Mouse (Mus musculus): ENCODE measurements at regions not wholly inside any gene's neighbourhood (a gene's known extent, or its start where the extent isn't known, plus 50 kb on each side); places are given as distances from the start of the nearest gene placed in this dataset.

- in situ Hi-C loops (cut with MboI, MseI) = loop anchor here (10.0 to 25.0 kb wide), 2 partner anchors 208 to 821 kb away; no protein-coding TSS in a partner anchor
Measured at GRCm38 (mm10) chr2:160583034-160583433, 62.7 kb upstream of the Top1 start.

GRCm38 (mm10) chr2:160583506-160583905, 62.2 kb upstream of the Top1 start:
- in situ Hi-C loops (cut with MboI, MseI) = loop anchor here (10.0 to 25.0 kb wide), 2 partner anchors 209 to 821 kb away; no protein-coding TSS in a partner anchor

GRCm38 (mm10) chr2:160584568-160584967, 61.1 kb upstream of the Top1 start:
- in situ Hi-C loops (cut with MboI, MseI) = loop anchor here (10.0 to 25.0 kb wide), 2 partner anchors 210 to 822 kb away; no protein-coding TSS in a partner anchor

DNA sequence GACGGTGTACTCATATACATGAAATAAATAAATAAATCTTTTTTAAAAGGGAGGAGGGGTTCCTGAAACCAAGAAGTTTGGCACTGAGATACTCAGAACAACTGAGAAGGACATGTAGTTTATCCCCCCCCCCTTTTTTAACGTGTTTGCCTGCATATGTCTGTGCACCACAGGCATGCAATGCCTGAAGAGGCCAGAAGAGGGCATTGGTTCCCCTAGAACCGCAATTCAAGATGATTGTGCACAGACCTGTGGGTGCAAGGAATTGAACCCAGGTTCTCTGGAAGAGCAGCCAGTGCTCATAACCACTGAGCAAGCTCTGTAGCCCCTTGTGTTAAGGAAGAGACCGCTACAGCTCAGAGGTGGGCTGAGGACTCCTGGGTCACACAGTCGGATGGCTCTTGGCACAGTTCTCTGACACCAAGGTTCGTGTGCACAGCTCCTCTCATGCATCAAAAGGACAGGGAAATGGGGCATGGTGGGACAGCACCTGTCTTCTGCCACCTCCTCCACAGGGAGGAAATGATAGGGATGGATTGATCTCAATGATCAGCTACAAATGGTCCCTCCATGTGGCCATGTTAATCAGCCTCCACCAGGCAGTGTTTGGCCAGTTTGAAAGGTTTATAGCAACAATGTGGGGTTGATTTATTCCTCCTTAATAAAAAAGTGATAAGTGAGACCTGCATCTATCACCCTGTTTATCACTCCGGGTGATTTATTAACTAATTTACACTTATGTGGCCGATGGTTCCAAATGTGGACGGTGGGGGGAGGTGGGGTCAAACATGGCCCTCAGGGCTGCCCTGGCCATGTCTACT, 58.5 kb upstream of the Top1 start:
- in situ Hi-C loops (cut with MboI, MseI) = loop anchor here (5.0 to 25.0 kb wide), 3 partner anchors 212 to 1535 kb away; no protein-coding TSS in a partner anchor

DNA sequence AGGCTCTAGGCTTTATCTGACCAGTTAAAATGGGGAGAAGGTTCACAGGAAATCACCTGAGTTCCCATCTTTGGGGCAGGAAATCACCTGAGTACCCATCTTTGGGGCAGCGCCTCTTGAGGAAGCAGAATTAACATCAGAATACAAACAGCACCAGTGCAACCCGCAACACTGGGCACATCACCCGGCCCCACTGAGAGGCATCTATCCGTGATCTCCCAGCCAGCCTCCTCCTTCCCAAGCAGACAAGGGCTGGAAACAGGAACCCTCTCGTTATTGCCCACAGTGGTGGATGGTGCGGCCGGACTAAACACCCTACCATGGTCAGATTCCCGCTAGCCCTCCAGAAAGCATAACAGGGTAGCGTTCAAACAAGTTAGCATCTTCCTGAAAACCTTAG, 57.3 kb upstream of the Top1 start:
- in situ Hi-C loops (cut with MboI, MseI) = loop anchor here (5.0 to 25.0 kb wide), 3 partner anchors 214 to 1536 kb away; no protein-coding TSS in a partner anchor

DNA sequence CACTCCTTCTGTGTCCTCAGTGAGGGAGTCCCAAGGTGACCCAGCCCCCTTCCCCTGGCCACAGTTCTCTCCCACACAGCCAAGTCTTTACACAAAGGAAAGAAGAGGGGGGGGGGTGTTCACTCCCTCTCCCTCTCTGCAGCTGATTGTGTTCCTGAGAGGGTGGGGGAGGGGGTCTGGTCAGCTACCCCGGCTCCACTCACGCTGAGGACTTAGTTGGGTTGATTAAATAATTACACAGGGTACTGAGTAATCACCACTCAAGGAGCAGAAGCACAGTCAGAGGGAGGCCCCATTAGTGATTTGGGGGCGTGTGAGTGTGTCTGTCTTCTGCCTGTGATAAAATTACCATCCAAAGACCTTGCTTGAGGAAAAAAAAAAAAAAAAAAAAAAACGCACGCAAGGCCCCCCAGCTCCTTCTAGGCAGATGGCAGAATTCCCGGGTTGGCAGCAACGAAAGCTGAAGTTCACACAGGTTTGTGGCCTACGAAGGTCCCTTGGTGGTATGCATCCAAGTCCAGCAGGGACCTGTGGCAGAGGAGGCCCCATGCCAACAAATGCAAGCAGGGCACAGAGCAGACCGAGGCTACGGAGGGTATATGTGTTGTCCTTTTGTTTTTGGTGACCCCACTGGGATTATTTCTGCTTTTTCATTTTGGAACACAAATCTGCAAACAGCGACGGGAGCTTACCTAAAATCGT, 55.3 kb upstream of the Top1 start:
- in situ Hi-C loops (cut with MboI, MseI) = loop anchor here (25.0 kb wide), 1 partner anchor 828 kb away; no protein-coding TSS in a partner anchor

GRCm38 (mm10) chr2:160591446-160592180, 54.1 kb upstream of the Top1 start:
- in situ Hi-C loops (cut with MboI, MseI) = loop anchor here (25.0 kb wide), 1 partner anchor 829 kb away; no protein-coding TSS in a partner anchor

DNA sequence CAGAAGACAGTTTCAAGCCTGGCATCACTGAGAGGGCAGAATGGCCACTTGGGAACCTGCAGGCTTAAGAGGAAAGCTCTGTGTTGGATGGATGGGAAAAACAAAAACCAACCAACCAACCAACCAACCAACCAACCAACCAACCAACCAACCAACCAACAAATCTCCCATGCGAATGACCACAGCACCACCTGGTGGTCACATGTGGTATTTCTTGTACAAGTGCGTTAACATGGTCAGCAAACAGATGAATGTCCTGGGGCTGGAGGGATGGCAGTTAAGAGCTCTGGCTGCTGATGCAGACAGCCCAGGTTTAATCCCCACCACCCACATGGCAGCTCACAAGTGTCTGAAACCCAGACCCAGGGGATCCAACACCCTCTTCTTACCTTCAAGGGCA, 52.7 kb upstream of the Top1 start:
- in situ Hi-C loops (cut with MboI, MseI) = loop anchor here (25.0 kb wide), 1 partner anchor 831 kb away; no protein-coding TSS in a partner anchor

Measured in regulatory T cell (primary cell).